Mouse (Mus musculus) midbrain, postnatal 0 days (tissue): Measurements from ENCODE around the gene Slc15a5. TPM values are rescaled to one million over a fixed set of nuclear protein-coding genes. Genes with fewer than 3 reads are reported as not detected.

ENCODE experiments used
- ATAC-seq: fragments of 200-750 bp; cut with Nextera tagmentation; 2 replicates; pipeline ENCODE4 v1.8.0; 2017; ENCODE audit warnings: moderate number of reproducible peaks, mild to moderate bottlenecking, moderate TSS enrichment, moderate library complexity; ENCODE audit not compliant: low FRiP score
- DNase-seq: peaks from one replicate; pipeline ENCODE4 v3.0.0-alpha.2; 2015; ENCODE audit warnings: low spot score
- H3K27ac ChIP-seq: fragments of 300-500 bp; sonication (generic); 2 replicates; pipeline ENCODE4 v1.5.1; 2014; ENCODE audit warnings: low read depth, mild to moderate bottlenecking, low read length, mixed read lengths
- H3K27me3 ChIP-seq: fragments of 300-500 bp; sonication (generic); 2 replicates; pipeline ENCODE4 v1.6.1; 2014; ENCODE audit warnings: low read length, control low read depth, mixed read lengths; ENCODE audit not compliant: insufficient read depth
- H3K36me3 ChIP-seq: fragments of 300-500 bp; sonication (generic); 2 replicates; pipeline ENCODE4 v1.6.1; 2014; ENCODE audit warnings: low read length, control low read depth, mixed read lengths; ENCODE audit not compliant: insufficient read depth
- H3K4me1 ChIP-seq: fragments of 300-500 bp; sonication (generic); 2 replicates; pipeline ENCODE4 v1.6.1; 2014; ENCODE audit warnings: mild to moderate bottlenecking, control low read depth, antibody characterized with exemption, low read length, mixed read lengths; ENCODE audit not compliant: insufficient read depth
- H3K4me2 ChIP-seq: fragments of 300-500 bp; sonication (generic); 2 replicates; pipeline ENCODE4 v1.6.1; 2014; ENCODE audit warnings: low read depth, mild to moderate bottlenecking, low read length, mixed read lengths; ENCODE audit not compliant: poor library complexity, severe bottlenecking
- H3K4me3 ChIP-seq: fragments of 300-500 bp; sonication (generic); 2 replicates; pipeline ENCODE4 v1.5.1; 2014; ENCODE audit warnings: low read depth, mild to moderate bottlenecking, low read length, moderate library complexity
- H3K9ac ChIP-seq: fragments of 300-500 bp; sonication (generic); replicated peaks from 2 replicates; pipeline ENCODE4 v1.6.1; 2014; ENCODE audit warnings: mild to moderate bottlenecking, low read length, moderate library complexity, mixed read lengths; ENCODE audit not compliant: poor library complexity, severe bottlenecking
- H3K9me3 ChIP-seq: fragments of 300-500 bp; sonication (generic); 2 replicates; pipeline ENCODE4 v1.6.1; 2016; ENCODE audit warnings: low read length, control low read depth
- CTCF ChIP-seq: IDR thresholded peaks from 2 replicates; pipeline ENCODE4 v1.5.1; 2016; ENCODE audit warnings: antibody characterized with exemption, mild to moderate bottlenecking
- WGBS: fragments of 180-500 bp; shearing (Covaris S2); extraction: QIAGEN DNeasy Blood & Tissue Kit; methylation state at CpG from one replicate; pipeline ENCODE4 v1.1.7; 2014; 5-methylcytosine and 5-hydroxymethylcytosine counted together
- polyA plus RNA-seq: library from polyadenylated mRNA; unstranded; fragments of >200 nt; fragmentation: Nextera tagmentation; extraction: Ambion mirVana; gene quantifications from 2 replicates; pipeline ENCODE4 v1.2.1, GENCODE M21; 2015
- total RNA-seq: library from RNA; depleted of rRNA; stranded (reverse); fragments of >200 nt; gene quantifications from 2 replicates; pipeline ENCODE4 v1.2.3, GENCODE M21; 2014

Slc15a5 gene
- total and polyA plus RNA-seq, 2 experiments from 2014 or later: 0.11 to 0.96 TPM

DNA sequence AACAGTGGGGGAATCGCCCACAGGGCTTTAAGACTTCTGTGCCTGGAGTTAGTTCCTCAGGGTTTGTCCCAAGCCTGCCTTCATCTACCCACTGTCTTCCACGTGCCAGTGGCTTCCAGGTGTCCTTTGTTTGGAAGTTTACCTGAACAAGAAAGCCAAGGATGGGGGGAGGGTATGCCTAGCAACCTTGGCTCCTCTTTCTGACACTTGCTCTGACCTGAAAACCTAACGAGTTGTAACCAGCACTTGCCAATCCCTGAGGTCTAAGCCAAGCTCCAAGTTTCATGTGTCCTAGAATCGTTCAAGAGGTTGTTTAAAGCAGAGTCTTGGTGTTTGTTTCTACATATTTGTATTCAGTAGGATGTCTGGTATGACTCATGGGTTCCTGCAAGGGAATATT, 116.9 kb downstream of the Slc15a5 start:
- H3K27me3 ChIP-seq: no peaks in the 10 kb centered on the region
- H3K27ac ChIP-seq: no peak overlapping the region
- no peak overlapping the region for H3K9ac ChIP-seq
- no peak overlapping the region for H3K4me3 ChIP-seq
- DNase-seq (no peak), ATAC-seq (no peak)
- H3K9me3 ChIP-seq: no peaks in the 10 kb centered on the region
- no peak overlapping the region for H3K4me2 ChIP-seq
- WGBS: 74% methylated on average over 4 of the region's 4 CpGs
- no peaks in the 10 kb centered on the region for H3K36me3 ChIP-seq
- no peak for TF ChIP-seq CTCF
- H3K4me1 ChIP-seq: no peaks in the 10 kb centered on the region

DNA sequence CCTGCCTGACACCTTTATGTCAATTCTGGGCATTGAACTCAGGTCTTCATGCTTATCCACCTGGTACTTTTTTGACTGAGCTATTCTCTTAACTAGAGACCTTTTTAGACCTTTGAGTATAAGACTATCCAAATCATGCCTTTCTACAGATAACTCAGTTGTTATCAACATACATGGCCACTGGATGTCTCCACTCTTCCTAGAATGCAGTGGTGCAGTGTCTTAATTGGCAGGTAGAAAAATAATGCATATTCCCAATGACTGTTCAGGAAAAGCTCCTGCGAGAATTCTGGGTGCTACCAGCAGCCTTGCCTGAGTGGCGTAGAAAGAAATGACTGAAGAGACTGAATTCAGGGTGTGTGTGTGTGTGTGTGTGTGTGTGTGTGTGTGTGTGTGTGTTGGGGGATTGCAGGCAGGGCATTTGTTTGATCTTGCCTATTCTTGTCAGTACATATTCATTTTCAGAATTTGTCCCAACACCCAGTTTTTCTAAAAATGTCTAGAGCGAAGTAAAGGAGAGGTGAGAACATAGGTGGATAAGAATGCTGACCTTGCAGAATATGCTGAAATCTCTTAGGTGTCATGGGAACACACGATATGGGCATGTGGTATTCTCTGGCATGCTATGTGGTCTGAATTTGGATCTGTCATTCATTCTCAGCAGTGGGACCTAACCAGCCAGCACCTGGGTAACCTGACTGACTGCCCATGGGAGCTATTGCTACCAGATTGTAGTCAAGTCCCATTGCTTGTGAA, 119.5 kb downstream of the Slc15a5 start:
- Histone ChIP-seq H3K9me3 (no peaks in the 10 kb centered on the region), H3K27ac (no peak overlapping the region), H3K4me3 (no peak overlapping the region), H3K4me2 (no peak overlapping the region), H3K4me1 (no peaks in the 10 kb centered on the region), H3K27me3 (no peaks in the 10 kb centered on the region), H3K9ac (no peak overlapping the region), H3K36me3 (no peaks in the 10 kb centered on the region)
- DNase-seq (peak; percentile 31), ATAC-seq (no peak)
- peak; percentile 69 for TF ChIP-seq CTCF
- 75% methylated on average over 4 of the region's 4 CpGs for WGBS

DNA sequence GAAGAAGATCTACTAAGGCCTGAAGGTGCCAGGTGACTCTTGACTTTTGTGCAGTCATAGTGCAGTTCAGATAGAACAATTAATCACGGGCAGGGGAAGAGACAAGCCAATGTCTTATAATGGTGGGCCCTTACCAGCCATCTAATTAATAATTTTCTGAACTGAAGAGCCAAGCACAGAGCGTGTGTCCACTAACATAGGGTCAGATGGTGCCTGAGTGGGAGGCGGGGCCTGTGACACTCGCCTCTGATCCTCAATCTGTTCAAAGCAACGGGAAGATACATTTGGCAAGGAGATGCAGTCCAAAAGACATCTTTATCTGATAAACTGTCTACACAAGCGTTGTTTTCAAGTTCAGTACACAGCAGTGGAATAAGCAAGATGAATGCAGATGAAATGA, 122.1 kb downstream of the Slc15a5 start:
- DNase-seq (no peak), ATAC-seq (no peak)
- H3K4me3 ChIP-seq: no peak overlapping the region
- H3K9me3 ChIP-seq: no peaks in the 10 kb centered on the region
- no peaks in the 10 kb centered on the region for H3K36me3 ChIP-seq
- 78% methylated on average over 6 of the region's 6 CpGs for whole genome bisulfite sequencing
- no peak overlapping the region for H3K9ac ChIP-seq
- H3K27ac ChIP-seq: no peak overlapping the region
- no peak overlapping the region for H3K4me2 ChIP-seq
- no peaks in the 10 kb centered on the region for H3K27me3 ChIP-seq
- TF ChIP-seq CTCF: no peak
- H3K4me1 ChIP-seq: no peaks in the 10 kb centered on the region

DNA sequence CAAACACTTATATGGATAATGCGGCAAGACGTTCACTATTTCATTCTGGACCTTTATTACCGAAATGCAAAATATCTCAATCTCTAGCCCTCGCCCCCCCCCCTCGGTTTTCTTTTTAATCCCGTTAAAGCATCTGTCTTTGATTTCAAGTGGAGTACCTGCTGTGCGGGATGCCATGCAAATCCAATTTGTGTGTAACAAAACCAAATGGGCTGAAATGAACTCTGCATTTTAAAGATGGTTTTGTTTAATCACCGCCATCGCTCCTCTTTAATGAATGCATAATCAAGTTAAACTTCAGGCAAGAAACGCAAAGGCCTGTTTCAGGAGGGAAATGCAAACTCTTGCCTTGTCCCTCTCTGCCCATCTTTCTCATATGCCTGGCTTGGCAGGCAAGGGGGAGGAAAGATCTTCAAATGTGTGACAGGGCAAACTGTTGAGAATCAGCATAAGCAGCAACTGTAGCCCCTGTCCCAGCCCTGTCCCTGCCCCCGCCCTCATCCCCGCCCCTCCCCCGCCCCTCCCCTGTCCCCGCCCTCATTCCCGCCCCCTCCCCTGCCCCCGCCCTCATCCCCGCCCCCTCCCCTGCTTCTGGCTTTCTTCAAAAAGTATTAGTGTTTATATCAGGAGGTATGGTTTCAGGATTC, 122.8 kb downstream of the Slc15a5 start:
- no peak overlapping the region for H3K9ac ChIP-seq
- DNase-seq (peak; percentile 40), ATAC-seq (0 out of 2 replicates have a peak, but pooled peaks have one; percentile 23)
- H3K4me2 ChIP-seq: no peak overlapping the region
- H3K27me3 ChIP-seq: no peaks in the 10 kb centered on the region
- H3K4me3 ChIP-seq: no peak overlapping the region
- H3K27ac ChIP-seq: no peak overlapping the region
- H3K4me1 ChIP-seq: no peaks in the 10 kb centered on the region
- 15% methylated on average over 12 of the region's 17 CpGs for WGBS
- H3K36me3 ChIP-seq: no peaks in the 10 kb centered on the region
- no peak for TF ChIP-seq CTCF
- H3K9me3 ChIP-seq: no peaks in the 10 kb centered on the region

DNA sequence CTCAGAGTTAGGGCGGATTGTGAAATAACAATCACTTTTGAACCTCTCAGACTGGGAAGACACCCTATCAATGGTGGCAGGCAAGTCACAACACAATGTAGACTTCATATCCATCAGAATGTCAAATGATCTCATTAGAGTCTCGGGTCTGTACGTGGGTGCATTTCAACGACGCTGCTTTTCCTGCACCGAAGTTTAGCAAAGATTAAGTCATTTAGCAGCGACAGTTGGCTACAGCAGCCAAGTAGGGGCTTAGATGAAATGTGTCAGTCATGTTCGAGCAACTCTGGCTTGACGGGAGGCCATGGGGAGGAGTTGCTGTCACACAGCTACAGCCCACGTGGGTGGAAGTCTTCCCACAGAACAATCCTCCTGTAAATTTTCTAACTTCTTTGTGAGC, 133.2 kb downstream of the Slc15a5 start:
- no peak for ATAC-seq
- H3K4me2 ChIP-seq: no peak overlapping the region
- no peak for DNase-seq
- WGBS: 55% methylated on average over 10 of the region's 10 CpGs
- H3K27ac ChIP-seq: no peak overlapping the region
- no peak overlapping the region for H3K4me3 ChIP-seq
- H3K9ac ChIP-seq: no peak overlapping the region
- no peaks in the 10 kb centered on the region for H3K4me1 ChIP-seq
- no peaks in the 10 kb centered on the region for H3K36me3 ChIP-seq
- H3K27me3 ChIP-seq: no peaks in the 10 kb centered on the region
- no peak for TF ChIP-seq CTCF
- no peaks in the 10 kb centered on the region for H3K9me3 ChIP-seq
